Mouse (Mus musculus) CD4-positive, CD25-positive, alpha-beta regulatory T cell, adult 4 months (primary cell): ENCODE data around the gene Slc12a6. TPM values are rescaled to one million over a fixed set of nuclear protein-coding genes. Genes with fewer than 3 reads are reported as not detected.

Experiments used
- ATAC-seq: one replicate; pipeline ENCODE4 v1.8.0; 2017
- polyA plus RNA-seq, 2 experiments: library from polyadenylated mRNA; unstranded; fragments of 100-300 nt; shearing (Covaris generic); gene quantifications; one replicate each; pipeline ENCODE4 v1.2.1; 2017

The Slc12a6 gene
- polyA plus RNA-seq, 2 experiments from 2014 or later = 51.7 to 61.2 TPM

- ATAC-seq = no peak
Observed at GRCm38 (mm10) chr2:112391346-112392000, 125.8 kb downstream of the Slc12a6 start.

- ATAC-seq = no peak
Observed at GRCm38 (mm10) chr2:112392689-112393088, 127.1 kb downstream of the Slc12a6 start.

- ATAC-seq = no peak
Observed at GRCm38 (mm10) chr2:112393958-112394357, 128.3 kb downstream of the Slc12a6 start.

DNA sequence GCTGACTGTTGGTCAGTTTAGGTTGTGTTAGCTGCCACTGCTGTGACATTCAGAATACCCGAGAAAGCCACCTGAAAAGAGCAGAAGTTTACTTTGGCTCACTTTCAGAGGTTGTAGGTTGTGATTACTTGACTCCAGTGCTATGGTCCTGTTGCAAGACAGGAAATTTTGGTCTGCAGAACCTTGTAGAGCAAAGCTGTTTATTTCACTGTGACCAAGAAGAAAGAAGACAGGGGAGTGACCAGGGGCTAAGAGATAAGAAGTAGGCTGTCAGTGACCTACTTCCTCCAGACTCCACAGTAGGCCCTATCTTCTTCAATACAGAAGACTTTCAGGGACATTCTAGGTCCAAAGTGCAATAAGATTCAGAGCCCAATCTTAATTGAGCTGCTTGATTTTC, 131.0 kb downstream of the Slc12a6 start:
- no peak for ATAC-seq

DNA sequence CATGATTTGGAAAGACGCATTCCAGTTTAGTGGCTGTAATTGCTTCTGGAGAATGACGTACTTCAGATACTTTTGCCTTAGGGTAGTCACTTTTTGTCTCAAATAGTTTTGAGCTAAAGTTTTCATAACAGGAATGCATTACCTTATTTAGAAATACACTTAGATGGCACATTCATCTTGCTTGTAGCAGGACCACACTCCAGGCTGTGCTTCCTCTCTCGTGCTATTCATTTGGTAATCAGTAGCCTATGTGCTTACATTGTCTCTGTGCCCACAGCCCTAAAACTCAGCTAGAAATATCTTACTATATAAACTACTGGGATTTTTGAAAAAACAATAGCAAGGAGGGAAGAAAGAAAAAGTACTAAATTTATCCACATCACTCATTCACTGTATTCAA, 141.4 kb downstream of the Slc12a6 start:
- ATAC-seq = no peak

Other genes with a start within 250 kb of the Slc12a6 start
- not detected for gene Olfr1311, start 241.4 kb upstream of the Slc12a6 start, polyA plus RNA-seq
- under 1 TPM in 1 of 2 experiments, not detected in 1; 0.08 TPM for gene Olfr1312, start 215.6 kb upstream of the Slc12a6 start, polyA plus RNA-seq
- not detected for gene Olfr1313, start 188.0 kb upstream of the Slc12a6 start, polyA plus RNA-seq
- not detected for gene Olfr1314, start 169.0 kb upstream of the Slc12a6 start, polyA plus RNA-seq
- not detected for gene Olfr1315-ps1, start 150.4 kb upstream of the Slc12a6 start, polyA plus RNA-seq
- gene Olfr1316, start 130.8 kb upstream of the Slc12a6 start, polyA plus RNA-seq = not detected
- not detected for gene Olfr1317, start 125.5 kb upstream of the Slc12a6 start, polyA plus RNA-seq
- gene Olfr1318, start 111.6 kb upstream of the Slc12a6 start, polyA plus RNA-seq = not detected
- gene Lpcat4, start 26.4 kb upstream of the Slc12a6 start, polyA plus RNA-seq = 10 to 100 TPM; 23.6 to 39.7 TPM
- not detected for gene Nutm1, start 6.5 kb upstream of the Slc12a6 start, polyA plus RNA-seq
- gene Nop10, start 3.9 kb upstream of the Slc12a6 start, polyA plus RNA-seq = 100 to 1,000 TPM; 153 to 229 TPM
- not detected for gene Gm21985, start 489 bp downstream of the Slc12a6 start, polyA plus RNA-seq
- 10 to 100 TPM; 67.0 to 76.1 TPM for gene Emc4, start 102.2 kb downstream of the Slc12a6 start, polyA plus RNA-seq
- gene Katnbl1, start 113.4 kb downstream of the Slc12a6 start, polyA plus RNA-seq = 10 to 100 TPM; 21.1 to 23.5 TPM
- 10 to 100 TPM; 12.9 to 14.8 TPM for gene Emc7, start 189.2 kb downstream of the Slc12a6 start, polyA plus RNA-seq
- not detected for gene Chrm5, start 214.9 kb downstream of the Slc12a6 start, polyA plus RNA-seq
- 10 to 100 TPM; 20.9 to 23.4 TPM for gene Aven, start 227.1 kb downstream of the Slc12a6 start, polyA plus RNA-seq